Mouse (Mus musculus) MEL (cell line): ENCODE data around the gene Emilin3.

Source experiments
- CTCF ChIP-seq, 3 experiments: IDR thresholded peaks in 2 of 3; conservative IDR thresholded peaks in 1 of 3; 2 replicates each; pipeline ENCODE4 v1.5.1; 2011 to 2012; ENCODE audit warnings: low read length in 3 of 3, low read depth in 2 of 3, mild to moderate bottlenecking in 2 of 3, improper control_type of control experiment in 1 of 3, inconsistent platforms in 1 of 3, mixed read lengths in 1 of 3, moderate library complexity in 1 of 3; ENCODE audit not compliant: control insufficient read depth in 1 of 3, insufficient read depth in 1 of 3, poor library complexity in 1 of 3, severe bottlenecking in 1 of 3
- EP300 ChIP-seq, 2 experiments: IDR thresholded peaks; 2 replicates each; pipeline ENCODE4 v1.6.1; 2011; ENCODE audit warnings: improper control_type of control experiment in 2 of 2, low read length in 2 of 2, low read depth in 1 of 2, mild to moderate bottlenecking in 1 of 2
- GATA1 ChIP-seq: IDR thresholded peaks from 2 replicates; pipeline ENCODE4 v1.6.1; 2011; ENCODE audit warnings: low read depth, low read length, improper control_type of control experiment
- HCFC1 ChIP-seq: IDR thresholded peaks from 2 replicates; pipeline ENCODE4 v1.6.1; 2012; ENCODE audit warnings: low read depth, mild to moderate bottlenecking, inconsistent platforms, low read length, improper control_type of control experiment, moderate library complexity
- KAT2A ChIP-seq: conservative IDR thresholded peaks from 2 replicates; pipeline ENCODE4 v1.6.1; 2012; ENCODE audit warnings: low read depth, low read length, improper control_type of control experiment, inconsistent platforms
- MEF2A ChIP-seq: IDR thresholded peaks from 2 replicates; pipeline ENCODE4 v1.6.1; 2014; ENCODE audit warnings: low read depth, mild to moderate bottlenecking, inconsistent platforms, low read length, improper control_type of control experiment; ENCODE audit not compliant: poor library complexity, insufficient replicate concordance, severe bottlenecking; ENCODE audit errors: extremely low read depth
- MYB ChIP-seq: IDR thresholded peaks from 2 replicates; pipeline ENCODE4 v1.6.1; 2011; ENCODE audit warnings: mild to moderate bottlenecking, low read depth, low read length, improper control_type of control experiment
- POLR2A ChIP-seq, 2 experiments: IDR thresholded peaks; 2 replicates each; pipeline ENCODE4 v1.6.1; 2011 to 2012; ENCODE audit warnings: low read length in 2 of 2, mild to moderate bottlenecking in 2 of 2, control low read depth in 1 of 2, improper control_type of control experiment in 1 of 2, low read depth in 1 of 2, moderate library complexity in 1 of 2; ENCODE audit not compliant: control insufficient read depth in 1 of 2, insufficient read depth in 1 of 2, poor library complexity in 1 of 2
- POLR2AphosphoS5 ChIP-seq: IDR thresholded peaks from 2 replicates; pipeline ENCODE4 v1.6.1; 2012; ENCODE audit warnings: low read depth, borderline replicate concordance, mild to moderate bottlenecking, inconsistent platforms, low read length, moderate library complexity, mixed read lengths
- RCOR1 ChIP-seq: IDR thresholded peaks from 2 replicates; pipeline ENCODE4 v1.6.1; 2012; ENCODE audit warnings: low read depth, mild to moderate bottlenecking, inconsistent platforms, low read length, improper control_type of control experiment
- ZNF384 ChIP-seq: IDR thresholded peaks from 2 replicates; pipeline ENCODE4 v1.6.1; 2012; ENCODE audit warnings: low read depth, mild to moderate bottlenecking, inconsistent platforms, low read length, improper control_type of control experiment

- no peak for TF ChIP-seq POLR2AphosphoS5
- TF ChIP-seq MEF2A, result no peak
- TF ChIP-seq GATA1, result no peak
- TF ChIP-seq MYB, result no peak
- TF ChIP-seq RCOR1, result no peak
- TF ChIP-seq ZNF384, result no peak
- TF ChIP-seq CTCF (IDR thresholded peaks at IDR 0.05 in 2 of 3, conservative IDR thresholded peaks at IDR 0.05 in 1 of 3; ENCODE audit: control insufficient read depth in 1 of 3, insufficient read depth in 1 of 3, low read depth in 2 of 3, low read length in 3 of 3, poor library complexity in 1 of 3, severe bottlenecking in 1 of 3), result no peak
- TF ChIP-seq POLR2A (IDR thresholded peaks at IDR 0.05; ENCODE audit: control insufficient read depth in 1 of 2, insufficient read depth in 1 of 2, low read depth in 1 of 2, low read length in 2 of 2, poor library complexity in 1 of 2), result no peak
- no peak for TF ChIP-seq HCFC1
- no peak for TF ChIP-seq KAT2A
- no peak for TF ChIP-seq EP300 (IDR thresholded peaks at IDR 0.05; ENCODE audit: low read depth in 1 of 2, low read length in 2 of 2)
Measured at GRCm38 (mm10) chr2:160953131-160953873, 41.2 kb upstream of the Emilin3 start.
